In genomic region chr2:129734031-129734430, GRCm38 (mm10) we compare ENCODE assay signal across 23 mouse cellular contexts. TPM values are rescaled to one million over a fixed set of nuclear protein-coding genes. Genes with fewer than 3 reads are reported as not detected.
DNase-seq lines count a peak whose midpoint lies in the region; ATAC-seq and TF ChIP-seq lines count a peak whose summit lies in the region.
"Had no signal": no experiment of that assay in that cellular context is flagged by ENCODE, and none has a peak within 500 bp of the region (broad histone marks: within the 10 kb centered on the region; RNA-seq: fewer than 3 reads in every experiment).

No protein-coding gene starts in this region.

- no peak overlapping the region for H3K9ac ChIP-seq in forebrain, postnatal 0 days
- H3K9ac ChIP-seq in forebrain, embryonic 12.5 days, result no peak overlapping the region
- H3K9ac ChIP-seq: embryonic facial prominence, embryonic 13.5 days; forebrain, embryonic 13.5 days; heart, embryonic 12.5 days; hindbrain, embryonic 15.5 days had no signal

- WGBS in forebrain, postnatal 0 days, result 76% methylated on average over 8 of the region's 8 CpGs
- WGBS in forebrain, embryonic 12.5 days, result 80% methylated on average over 8 of the region's 8 CpGs

- no peak for DNase-seq in forebrain, postnatal 0 days
- DNase-seq in left cerebral cortex, adult 18-20 months (ENCODE audit: low spot score in 2 of 2), result peak; percentile 20 to 36
- no peak for DNase-seq in left cerebral cortex, postnatal 10 days (ENCODE audit: extremely low spot score in 1 of 2, low spot score in 2 of 2)
- peak; percentile 30 to 32 for DNase-seq in right cerebral cortex, postnatal 10 days (ENCODE audit: low spot score in 2 of 2)
- DNase-seq in right cerebral cortex, postnatal 14 days, result no peak
- no peak for DNase-seq in kidney, adult 18-20 months
- DNase-seq in heart, postnatal 36 days, result no peak
- DNase-seq: adrenal gland, postnatal 14 days; B cell, adult 2 months; cerebellum, adult 18-20 months; cerebellum, adult 9-11 months; cerebellum, postnatal 36 days; heart, adult 2 months had no signal

- no peaks in the 10 kb centered on the region for H3K4me1 ChIP-seq in forebrain, postnatal 0 days (ENCODE audit: insufficient read depth)
- H3K4me1 ChIP-seq in forebrain, embryonic 12.5 days, result no peaks in the 10 kb centered on the region
- H3K4me1 ChIP-seq: embryonic facial prominence, embryonic 13.5 days; forebrain, embryonic 13.5 days; heart, embryonic 12.5 days; hindbrain, embryonic 15.5 days had no signal

- no peak for TF ChIP-seq CTCF in forebrain, postnatal 0 days (IDR thresholded peaks at IDR 0.05; ENCODE audit: low read depth)

- H3K9me3 ChIP-seq in forebrain, postnatal 0 days (ENCODE audit: low read length), result no peaks in the 10 kb centered on the region
- H3K9me3 ChIP-seq in forebrain, embryonic 12.5 days, result no peaks in the 10 kb centered on the region
- H3K9me3 ChIP-seq: embryonic facial prominence, embryonic 13.5 days; forebrain, embryonic 13.5 days; G1E; heart, embryonic 12.5 days; hindbrain, embryonic 15.5 days had no signal

- no peaks in the 10 kb centered on the region for H3K36me3 ChIP-seq in forebrain, postnatal 0 days (ENCODE audit: insufficient read depth)
- no peaks in the 10 kb centered on the region for H3K36me3 ChIP-seq in forebrain, embryonic 12.5 days (replicated peaks)
- H3K36me3 ChIP-seq: embryonic facial prominence, embryonic 13.5 days; G1E; heart, embryonic 12.5 days; hindbrain, embryonic 15.5 days had no signal

- no peak overlapping the region for H3K4me2 ChIP-seq in forebrain, postnatal 0 days (ENCODE audit: low read depth)
- no peak overlapping the region for H3K4me2 ChIP-seq in forebrain, embryonic 12.5 days
- H3K4me2 ChIP-seq: embryonic facial prominence, embryonic 13.5 days; forebrain, embryonic 13.5 days; heart, embryonic 12.5 days; hindbrain, embryonic 15.5 days had no signal

- H3K4me3 ChIP-seq in forebrain, postnatal 0 days (ENCODE audit: low read depth, low read length), result no peak overlapping the region
- no peak overlapping the region for H3K4me3 ChIP-seq in forebrain, embryonic 12.5 days (replicated peaks)
- H3K4me3 ChIP-seq: embryonic facial prominence, embryonic 13.5 days; forebrain, embryonic 13.5 days; heart, adult 2 months; heart, embryonic 12.5 days; hindbrain, embryonic 15.5 days had no signal

- H3K27me3 ChIP-seq in forebrain, postnatal 0 days (ENCODE audit: insufficient read depth, low read length), result no peaks in the 10 kb centered on the region
- H3K27me3 ChIP-seq in forebrain, embryonic 12.5 days, result no peaks in the 10 kb centered on the region
- H3K27me3 ChIP-seq: embryonic facial prominence, embryonic 13.5 days; forebrain, embryonic 13.5 days; heart, embryonic 12.5 days; hindbrain, embryonic 15.5 days had no signal

- peak; percentile 27; the same call in 1 of the 2 replicates for ATAC-seq in forebrain, postnatal 0 days
- ATAC-seq in forebrain, embryonic 12.5 days (ENCODE audit: low FRiP score), result no peak
- ATAC-seq: CD4-positive, CD25-positive, alpha-beta regulatory T cell, adult 4 months; forebrain, embryonic 13.5 days had no signal

- intact Hi-C loops in left cerebral cortex, postnatal 10 days (cut with DNase I), result no loop called here
- intact Hi-C loops in heart, postnatal 36 days (cut with DNase I), result no loop called here

- no peak overlapping the region for H3K27ac ChIP-seq in forebrain, postnatal 0 days (ENCODE audit: low read depth, low read length)
- no peak overlapping the region for H3K27ac ChIP-seq in forebrain, embryonic 12.5 days
- H3K27ac ChIP-seq: embryonic facial prominence, embryonic 13.5 days; forebrain, embryonic 13.5 days; heart, adult 2 months; hindbrain, embryonic 15.5 days had no signal

RNA-seq across cellular contexts. Expression of gene Pdyn, which starts 34.4 kb away (rescaled TPM):
- 6.4 and 6.9 TPM in 2 replicates for total RNA-seq in forebrain, postnatal 0 days (2014; rRNA removed)
- 12.2 and 18.3 TPM in 2 replicates for polyA plus RNA-seq in forebrain, postnatal 0 days (2015; fragmentation: Nextera tagmentation; extraction: Ambion mirVana)
- 0.72 and 0.80 TPM in 2 replicates for polyA plus RNA-seq in forebrain, embryonic 12.5 days (2016; fragmentation: Nextera tagmentation; extraction: Ambion mirVana)
- 10 to 100 TPM; 33.4 to 38.8 TPM for total RNA-seq in left cerebral cortex, adult 18-20 months (2021)
- 10 to 100 TPM; 25.7 to 31.9 TPM for total RNA-seq in left cerebral cortex, postnatal 10 days (2021)
- total RNA-seq in heart, postnatal 36 days (2021), result not detected
- total RNA-seq: adrenal gland, postnatal 14 days; G1E; gastrocnemius, adult 8-10 months; gastrocnemius, postnatal 4 days; heart, adult 2 months; heart, postnatal 25 days had no signal
- polyA plus RNA-seq: CD4-positive, CD25-positive, alpha-beta regulatory T cell, adult 4 months; G1E; heart, adult 2 months had no signal

Comparison
In these comparisons a context has a peak if more than half of its experiments do, and no peak if none do; other contexts are left out.
1. DNase-seq: peak in left cerebral cortex, adult 18-20 months (2 of 2) and right cerebral cortex, postnatal 10 days (2 of 2); none in forebrain, postnatal 0 days (single experiment), left cerebral cortex, postnatal 10 days (0 of 2), right cerebral cortex, postnatal 14 days (single experiment), kidney, adult 18-20 months (single experiment) and heart, postnatal 36 days (0 of 2).